Mouse (Mus musculus) ES-E14 (cell line): ENCODE data around the gene Srsf1.

Experiments
- CHD2 ChIP-seq: IDR thresholded peaks from 2 replicates; pipeline ENCODE4 v1.6.1; 2014; ENCODE audit warnings: mild to moderate bottlenecking, low read depth, low read length, inconsistent platforms
- HCFC1 ChIP-seq: IDR thresholded peaks from 2 replicates; pipeline ENCODE4 v1.6.1; 2012; ENCODE audit warnings: low read length, inconsistent platforms, borderline replicate concordance; ENCODE audit not compliant: insufficient read depth
- MAFK ChIP-seq: IDR thresholded peaks from 2 replicates; pipeline ENCODE4 v1.6.1; 2014; ENCODE audit warnings: mild to moderate bottlenecking, low read depth, low read length, inconsistent platforms; ENCODE audit not compliant: insufficient read depth
- ZC3H11A ChIP-seq: IDR thresholded peaks from 2 replicates; pipeline ENCODE4 v1.6.1; 2012; ENCODE audit warnings: low read depth, mild to moderate bottlenecking, inconsistent platforms, low read length, borderline replicate concordance
- ZNF384 ChIP-seq: IDR thresholded peaks from 2 replicates; pipeline ENCODE4 v1.6.1; 2012; ENCODE audit warnings: low read depth, low read length, inconsistent platforms

DNA sequence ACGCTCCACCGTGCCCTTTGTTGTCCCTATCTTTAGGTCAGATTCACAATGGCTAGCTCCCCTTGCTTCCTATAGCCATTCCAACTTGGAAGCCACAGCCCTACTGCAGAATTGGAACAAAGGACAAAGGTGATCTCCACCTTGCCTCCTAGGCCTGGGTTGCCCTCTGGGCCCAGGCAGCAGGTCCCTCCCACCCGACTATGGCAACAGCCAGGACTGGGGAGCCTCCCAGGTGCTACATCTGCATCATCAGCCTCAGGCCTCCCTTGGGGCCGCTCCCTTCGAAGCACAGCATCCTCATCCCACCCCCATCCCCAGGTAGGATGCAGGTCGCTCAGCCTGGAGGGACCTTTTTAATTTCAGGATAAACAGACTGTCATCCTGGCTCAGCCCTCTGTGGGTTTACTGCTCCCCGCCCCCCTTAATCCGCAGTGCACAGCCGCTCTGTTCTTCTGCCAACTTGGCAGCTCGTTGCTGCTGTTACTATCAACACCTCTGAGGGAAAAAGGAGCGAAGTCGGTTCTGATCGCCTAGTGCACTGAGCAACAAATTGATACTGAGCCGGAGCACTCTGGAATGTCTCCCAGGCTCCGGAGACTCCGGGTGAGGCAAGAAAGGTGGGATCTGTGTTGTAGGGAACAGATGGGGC, 37.5 kb upstream of the Srsf1 start:
- TF ChIP-seq ZNF384, result no peak
- TF ChIP-seq CHD2, result no peak
- TF ChIP-seq ZC3H11A, result no peak
- TF ChIP-seq HCFC1, result no peak
- no peak for TF ChIP-seq MAFK
